Mouse (Mus musculus) neural tube, embryonic 13.5 days (tissue): Measurements from ENCODE around the gene Msmb. TPM values are rescaled to one million over a fixed set of nuclear protein-coding genes. Genes with fewer than 3 reads are reported as not detected.
"Not testable (repeated sequence)": the region's sequence is repeated elsewhere in the genome, so short reads cannot be mapped to it uniquely, and the experiment has no call there.

Experiments
- ATAC-seq: fragments of 200-750 bp; cut with Nextera tagmentation; 2 replicates; pipeline ENCODE4 v1.8.0; 2017; ENCODE audit warnings: low read depth, mild to moderate bottlenecking, moderate TSS enrichment, moderate library complexity
- H3K27ac ChIP-seq: fragments of 300-500 bp; sonication (generic); replicated peaks from 2 replicates; pipeline ENCODE4 v1.5.1; 2015; ENCODE audit warnings: moderate library complexity, mild to moderate bottlenecking, inconsistent platforms
- H3K27me3 ChIP-seq: fragments of 300-500 bp; sonication (generic); 2 replicates; pipeline ENCODE4 v1.6.1; 2015; ENCODE audit warnings: mild to moderate bottlenecking, inconsistent platforms
- H3K36me3 ChIP-seq: fragments of 300-500 bp; sonication (generic); 2 replicates; pipeline ENCODE4 v1.6.1; 2015; ENCODE audit warnings: mild to moderate bottlenecking, inconsistent platforms
- H3K4me1 ChIP-seq: fragments of 300-500 bp; sonication (generic); replicated peaks from 2 replicates; pipeline ENCODE4 v1.6.1; 2015; ENCODE audit warnings: inconsistent platforms
- H3K4me2 ChIP-seq: fragments of 300-500 bp; sonication (generic); 2 replicates; pipeline ENCODE4 v1.6.1; 2015; ENCODE audit warnings: inconsistent platforms, mild to moderate bottlenecking, moderate library complexity
- H3K4me3 ChIP-seq: fragments of 300-500 bp; sonication (generic); 2 replicates; pipeline ENCODE4 v1.5.1; 2015; ENCODE audit warnings: mild to moderate bottlenecking, inconsistent platforms
- H3K9ac ChIP-seq: fragments of 300-500 bp; sonication (generic); 2 replicates; pipeline ENCODE4 v1.6.1; 2015; ENCODE audit warnings: moderate library complexity, mild to moderate bottlenecking, inconsistent platforms
- H3K9me3 ChIP-seq: fragments of 300-500 bp; sonication (generic); 2 replicates; pipeline ENCODE4 v1.6.1; 2016; ENCODE audit warnings: inconsistent platforms
- WGBS: fragments of 180-500 bp; shearing (Covaris S2); methylation state at CpG from one replicate; pipeline ENCODE4 v1.1.7; 2015; 5-methylcytosine and 5-hydroxymethylcytosine counted together
- polyA plus RNA-seq: library from polyadenylated mRNA; unstranded; fragments of >200 nt; fragmentation: Nextera tagmentation; extraction: Ambion mirVana; gene quantifications from 2 replicates; pipeline ENCODE4 v1.2.1, GENCODE M21; 2015

The Msmb gene
- polyA plus RNA-seq, result not detected in 2 replicates

DNA sequence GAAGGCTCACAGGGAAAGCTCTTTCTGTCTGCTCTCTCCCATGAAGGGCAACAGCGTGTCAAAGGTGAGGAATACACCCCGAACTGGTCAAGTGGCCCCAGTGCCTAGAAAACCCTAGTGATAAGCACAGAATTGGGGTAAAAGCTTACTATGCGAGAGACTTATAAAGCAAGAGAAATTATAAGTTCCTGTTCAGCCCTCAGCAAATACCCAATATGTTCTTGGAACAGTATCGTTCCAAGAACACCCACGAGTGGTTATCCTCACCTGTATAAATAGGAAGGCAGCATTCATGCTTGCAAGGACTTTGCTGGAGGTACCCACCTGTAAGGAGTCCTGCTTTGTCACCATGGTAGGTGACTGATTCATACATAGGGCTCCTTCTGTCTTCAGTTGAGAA is at the start of gene Msmb:
Gene Msmb, plus strand, starts transcription at position 301 of the 400 bp plus-strand sequence.
- Histone ChIP-seq H3K4me1 (no peaks in the 10 kb centered on the region), H3K4me2 (no peak within 1 kb of the TSS), H3K27me3 (no peaks in the 10 kb centered on the region), H3K4me3 (no peak within 1 kb of the TSS), H3K36me3 (no peaks in the 10 kb centered on the region), H3K9ac (no peak within 1 kb of the TSS), H3K27ac (no peak within 1 kb of the TSS), H3K9me3 (no peaks in the 10 kb centered on the region)
- 88% methylated on average over 5 of the region's 5 CpGs for WGBS
- ATAC-seq, result no peak

GRCm38 (mm10) chr14:32093018-32093417 is 48.8 kb upstream of the Msmb start:
- no peak overlapping the region for H3K9ac ChIP-seq
- no peak overlapping the region for H3K27ac ChIP-seq
- H3K27me3 ChIP-seq, result no peaks in the 10 kb centered on the region
- no peak overlapping the region for H3K4me3 ChIP-seq
- no peak overlapping the region for H3K4me2 ChIP-seq
- peaks cover 59% of the 10 kb centered on the region for H3K36me3 ChIP-seq
- H3K9me3 ChIP-seq, result no peaks in the 10 kb centered on the region
- no peak for ATAC-seq
- WGBS, result 71% methylated on average over 1 of the region's 1 CpGs
- no peaks in the 10 kb centered on the region for H3K4me1 ChIP-seq

GRCm38 (mm10) chr14:32093500-32094117 is 48.2 kb upstream of the Msmb start:
- Histone ChIP-seq H3K36me3 (peaks cover 65% of the 10 kb centered on the region), H3K4me2 (no peak overlapping the region), H3K4me3 (no peak overlapping the region), H3K9me3 (no peaks in the 10 kb centered on the region), H3K27ac (no peak overlapping the region), H3K27me3 (no peaks in the 10 kb centered on the region), H3K9ac (no peak overlapping the region), H3K4me1 (no peaks in the 10 kb centered on the region)
- no peak for ATAC-seq
- 90% methylated on average over 11 of the region's 11 CpGs for WGBS

DNA sequence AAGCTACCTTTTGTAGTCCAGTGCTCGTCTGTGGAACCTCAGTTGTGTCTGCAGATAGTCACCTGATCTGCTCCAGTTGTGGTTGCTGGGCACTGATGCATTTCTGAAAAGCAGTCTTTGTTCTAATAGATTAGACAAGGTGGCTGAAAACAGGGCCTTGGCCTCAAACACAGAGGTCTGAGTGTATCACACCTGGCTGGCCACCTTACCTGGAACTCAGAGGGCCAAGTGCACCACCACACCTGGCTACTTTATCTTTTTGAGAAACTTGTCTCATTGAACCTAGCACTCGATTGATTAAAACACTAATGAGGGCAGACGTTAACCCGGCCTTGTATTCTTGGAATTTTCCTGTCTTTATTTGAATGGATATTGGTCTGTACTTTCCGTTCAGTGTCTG is 46.2 kb upstream of the Msmb start:
- ATAC-seq, result no peak
- Histone ChIP-seq H3K9me3 (no peaks in the 10 kb centered on the region; the same call in 1 of the 2 replicates), H3K27ac (no peak overlapping the region), H3K4me3 (no peak overlapping the region), H3K36me3 (peaks cover 85% of the 10 kb centered on the region), H3K27me3 (no peaks in the 10 kb centered on the region), H3K9ac (no peak overlapping the region), H3K4me2 (no peak overlapping the region), H3K4me1 (no peaks in the 10 kb centered on the region)
- 92% methylated on average over 5 of the region's 5 CpGs for WGBS

GRCm38 (mm10) chr14:32096740-32097139 is 45.1 kb upstream of the Msmb start:
- Histone ChIP-seq H3K4me2 (no peak overlapping the region), H3K36me3 (peaks cover 88% of the 10 kb centered on the region), H3K4me3 (no peak overlapping the region), H3K9ac (no peak overlapping the region), H3K4me1 (no peaks in the 10 kb centered on the region), H3K27ac (no peak overlapping the region), H3K9me3 (no peaks in the 10 kb centered on the region; the same call in 1 of the 2 replicates), H3K27me3 (no peaks in the 10 kb centered on the region)
- ATAC-seq, result no peak
- 89% methylated on average over 5 of the region's 5 CpGs for WGBS

GRCm38 (mm10) chr14:32097691-32098090 is 44.1 kb upstream of the Msmb start:
- 95% methylated on average over 7 of the region's 7 CpGs for WGBS
- no peak overlapping the region for H3K9ac ChIP-seq
- no peaks in the 10 kb centered on the region; the same call in 1 of the 2 replicates for H3K9me3 ChIP-seq
- H3K27ac ChIP-seq, result no peak overlapping the region
- H3K36me3 ChIP-seq, result peaks cover 87% of the 10 kb centered on the region
- no peak overlapping the region for H3K4me2 ChIP-seq
- no peaks in the 10 kb centered on the region for H3K27me3 ChIP-seq
- no peak for ATAC-seq
- H3K4me1 ChIP-seq, result no peaks in the 10 kb centered on the region
- no peak overlapping the region for H3K4me3 ChIP-seq

DNA sequence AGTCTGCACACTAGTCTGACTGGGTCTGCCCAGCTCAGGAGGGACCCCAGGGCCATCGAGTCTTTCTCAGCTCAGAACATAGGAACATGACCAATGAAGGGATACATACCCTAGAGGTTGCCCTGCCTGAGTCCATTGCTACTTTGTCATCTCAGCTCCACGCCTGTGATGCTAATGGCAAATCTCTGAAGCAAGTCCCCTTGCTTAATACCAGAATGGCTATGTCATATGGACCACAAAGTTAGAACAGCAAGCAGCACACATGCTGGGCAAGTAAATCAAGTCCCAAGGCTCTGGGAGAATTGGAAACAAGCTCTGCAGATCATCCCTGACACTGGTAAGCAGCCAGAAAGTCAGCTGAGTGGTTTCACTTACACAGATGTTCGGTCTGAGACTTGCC is 42.9 kb upstream of the Msmb start:
- H3K27ac ChIP-seq, result no peak overlapping the region
- H3K9ac ChIP-seq, result no peak overlapping the region
- H3K27me3 ChIP-seq, result no peaks in the 10 kb centered on the region
- no peak overlapping the region for H3K4me2 ChIP-seq
- no peaks in the 10 kb centered on the region; the same call in 1 of the 2 replicates for H3K9me3 ChIP-seq
- no peak for ATAC-seq
- H3K4me1 ChIP-seq, result no peaks in the 10 kb centered on the region
- H3K36me3 ChIP-seq, result peaks cover 85% of the 10 kb centered on the region
- H3K4me3 ChIP-seq, result no peak overlapping the region
- WGBS, result 97% methylated on average over 3 of the region's 3 CpGs

GRCm38 (mm10) chr14:32103556-32103955 is 38.3 kb upstream of the Msmb start:
- H3K9me3 ChIP-seq, result no peaks in the 10 kb centered on the region; the same call in 1 of the 2 replicates
- H3K4me3 ChIP-seq, result no peak overlapping the region
- peaks cover 51% of the 10 kb centered on the region for H3K36me3 ChIP-seq
- no peak overlapping the region for H3K4me2 ChIP-seq
- H3K27ac ChIP-seq, result no peak overlapping the region
- H3K27me3 ChIP-seq, result no peaks in the 10 kb centered on the region
- no peaks in the 10 kb centered on the region for H3K4me1 ChIP-seq
- no peak for ATAC-seq
- no peak overlapping the region for H3K9ac ChIP-seq
- 90% methylated on average over 4 of the region's 4 CpGs for WGBS

DNA sequence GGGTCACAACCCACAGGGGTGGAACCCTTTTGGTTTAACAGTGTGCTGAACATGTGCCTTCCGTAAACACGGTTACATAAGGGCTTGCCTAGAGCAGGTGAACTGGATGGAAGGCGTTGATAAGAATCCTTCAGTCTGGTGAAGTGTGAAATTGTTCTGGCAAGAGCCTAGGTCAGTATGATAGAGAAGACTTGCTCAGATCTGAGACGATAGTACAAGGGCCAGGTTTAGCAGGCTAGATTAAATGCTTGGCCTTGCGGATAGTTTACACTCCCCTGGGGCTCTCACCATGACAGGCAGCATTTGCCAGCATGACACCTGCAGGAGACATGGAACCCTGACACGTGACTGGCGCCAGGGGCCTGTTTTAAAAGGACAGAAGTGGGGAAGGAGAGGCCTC is 36.2 kb upstream of the Msmb start:
- 64% methylated on average over 7 of the region's 7 CpGs for WGBS
- no peak for ATAC-seq
- H3K27ac ChIP-seq, result no peak overlapping the region

GRCm38 (mm10) chr14:32106911-32107310 is 34.9 kb upstream of the Msmb start:
- Histone ChIP-seq H3K4me2 (no peak overlapping the region), H3K9me3 (no peaks in the 10 kb centered on the region), H3K4me1 (no peaks in the 10 kb centered on the region), H3K27me3 (no peaks in the 10 kb centered on the region), H3K9ac (no peak overlapping the region), H3K4me3 (no peak overlapping the region), H3K36me3 (peaks cover 25% of the 10 kb centered on the region), H3K27ac (no peak overlapping the region)
- ATAC-seq, result no peak
- 91% methylated on average over 4 of the region's 4 CpGs for WGBS

More for the DNA sequence above, 36.2 kb upstream of the Msmb start:
- Histone ChIP-seq H3K9me3 (no peaks in the 10 kb centered on the region), H3K27me3 (no peaks in the 10 kb centered on the region), H3K4me1 (no peaks in the 10 kb centered on the region), H3K36me3 (peaks cover 30% of the 10 kb centered on the region), H3K4me2 (no peak overlapping the region), H3K9ac (no peak overlapping the region), H3K4me3 (no peak overlapping the region)

- not testable (repeated sequence) for H3K9ac ChIP-seq, H3K36me3 ChIP-seq, ATAC-seq, H3K27ac ChIP-seq, H3K9me3 ChIP-seq, H3K4me2 ChIP-seq, H3K4me3 ChIP-seq, H3K27me3 ChIP-seq, H3K4me1 ChIP-seq
- WGBS, result 92% methylated on average over 10 of the region's 10 CpGs
Measured at GRCm38 (mm10) chr14:32112124-32112523, 29.7 kb upstream of the Msmb start.

- Histone ChIP-seq H3K9me3 (no peaks in the 10 kb centered on the region), H3K9ac (no peak overlapping the region), H3K4me3 (no peak overlapping the region), H3K36me3 (no peaks in the 10 kb centered on the region), H3K4me2 (no peak overlapping the region), H3K4me1 (no peaks in the 10 kb centered on the region), H3K27ac (no peak overlapping the region), H3K27me3 (no peaks in the 10 kb centered on the region)
- WGBS, result 63% methylated on average over 11 of the region's 11 CpGs
- no peak for ATAC-seq
Measured at GRCm38 (mm10) chr14:32120940-32121919, 20.6 kb upstream of the Msmb start.
